Comparison of ENCODE assay signal across 16 mouse cellular contexts in genomic region chr13:99209859-99210258, GRCm38 (mm10).
"Had no signal": no experiment of that assay in that cellular context is flagged by ENCODE, and none has a peak within 500 bp of the region (broad histone marks: within the 10 kb centered on the region; RNA-seq: fewer than 3 reads in every experiment).

No protein-coding gene starts in this region.

- H3K27me3 ChIP-seq: neural tube, embryonic 12.5 days; neural tube, embryonic 13.5 days; neural tube, embryonic 15.5 days; stomach, embryonic 15.5 days had no signal

- H3K4me2 ChIP-seq: neural tube, embryonic 12.5 days; neural tube, embryonic 13.5 days; neural tube, embryonic 15.5 days; stomach, embryonic 15.5 days had no signal

- H3K4me3 ChIP-seq: neural tube, embryonic 12.5 days; neural tube, embryonic 13.5 days; neural tube, embryonic 15.5 days; stomach, embryonic 15.5 days had no signal

- DNase-seq: retina, postnatal 1 day; right cerebral cortex, adult 18-20 months; right cerebral cortex, postnatal 14 days; right cerebral cortex, postnatal 25 days; right cerebral cortex, postnatal 4 days; spleen, adult 18-20 months; thymus, adult 18-20 months; thymus, adult 2 months; thymus, postnatal 14 days; thymus, postnatal 25 days; thymus, postnatal 36 days; thymus, postnatal 4 days had no signal

- H3K36me3 ChIP-seq: neural tube, embryonic 12.5 days; neural tube, embryonic 13.5 days; neural tube, embryonic 15.5 days; stomach, embryonic 15.5 days had no signal
